Mouse (Mus musculus): Measurements from ENCODE around the gene Gm43738. TPM values are rescaled to one million over a fixed set of nuclear protein-coding genes. Genes with fewer than 3 reads are reported as not detected.

Gene Gm43738
- polyA plus RNA-seq, 1 experiment from 2014 or later: 0.20 TPM

DNA sequence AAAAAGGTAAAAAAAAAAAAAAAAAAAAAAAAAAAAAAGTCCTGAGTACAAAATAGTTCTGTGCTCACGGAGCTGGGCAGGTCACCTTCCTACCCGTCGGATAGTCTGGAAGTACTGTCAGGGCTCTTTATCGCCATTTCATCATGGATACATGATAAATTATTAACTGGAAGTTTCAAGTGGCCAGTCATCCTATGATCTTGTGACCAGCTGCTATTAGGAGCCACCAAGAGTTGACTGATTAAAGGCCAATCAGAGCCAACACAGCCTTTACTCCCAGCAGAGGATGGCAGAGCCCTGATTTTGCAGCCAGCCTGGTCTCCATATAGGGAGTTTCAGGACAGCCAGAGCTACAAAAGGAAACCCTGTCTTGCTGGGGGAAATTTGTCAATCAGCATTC, 12.2 kb upstream of the Gm43738 start:
- 69% methylated on average over 4 of the region's 4 CpGs for WGBS
- no peaks in the 10 kb centered on the region for H3K27me3 ChIP-seq (replicated peaks; ENCODE audit: control insufficient read depth, insufficient read depth, low read length)

DNA sequence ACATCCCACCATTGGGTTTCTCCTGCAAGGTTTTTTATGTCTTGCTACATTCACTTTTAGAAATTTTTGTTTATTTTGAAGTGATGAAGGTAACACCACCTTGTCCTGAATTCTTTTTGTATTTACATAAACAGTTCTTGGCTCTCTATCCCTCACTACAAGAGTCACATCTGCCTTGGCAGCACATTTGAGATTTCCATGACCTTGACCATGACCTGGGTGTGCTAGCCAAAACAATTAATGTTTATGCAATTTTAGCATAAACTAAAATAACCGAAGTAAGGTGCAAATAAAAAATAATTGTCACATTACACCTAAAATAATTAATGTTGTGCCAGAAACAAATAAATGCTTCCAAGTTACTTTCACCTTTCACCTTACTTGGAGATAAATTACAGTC, 7.2 kb upstream of the Gm43738 start:
- WGBS: 56% methylated on average over 1 of the region's 1 CpGs
- Histone ChIP-seq H3K9me3 (ENCODE audit: control insufficient read depth, low read length) (no peaks in the 10 kb centered on the region), H3K36me3 (ENCODE audit: control insufficient read depth, insufficient read depth, low read length) (no peaks in the 10 kb centered on the region), H3K4me3 (ENCODE audit: low read depth, low read length) (no peak overlapping the region), H3K9ac (ENCODE audit: low read length) (no peak overlapping the region), H3K27me3 (replicated peaks; ENCODE audit: control insufficient read depth, insufficient read depth, low read length) (no peaks in the 10 kb centered on the region), H3K4me2 (ENCODE audit: low read length) (no peak overlapping the region), H3K4me1 (replicated peaks; ENCODE audit: control insufficient read depth, insufficient read depth, low read length) (no peaks in the 10 kb centered on the region), H3K27ac (ENCODE audit: low read depth) (no peak overlapping the region)
- no peak for ATAC-seq (replicated peaks; ENCODE audit: low FRiP score, low TSS enrichment, low read depth)
- no peak for DNase-seq (ENCODE audit: low spot score)

More for the DNA sequence above, 12.2 kb upstream of the Gm43738 start:
- H3K4me1 ChIP-seq (replicated peaks; ENCODE audit: control insufficient read depth, insufficient read depth, low read length): no peaks in the 10 kb centered on the region
- no peak overlapping the region for H3K27ac ChIP-seq (ENCODE audit: low read depth)
- no peak overlapping the region for H3K9ac ChIP-seq (ENCODE audit: low read length)
- H3K4me2 ChIP-seq (ENCODE audit: low read length): no peak overlapping the region
- no peaks in the 10 kb centered on the region for H3K36me3 ChIP-seq (ENCODE audit: control insufficient read depth, insufficient read depth, low read length)
- peak; percentile 50; the same call in 1 of the 2 replicates for ATAC-seq (replicated peaks; ENCODE audit: low FRiP score, low TSS enrichment, low read depth)
- H3K9me3 ChIP-seq (ENCODE audit: control insufficient read depth, low read length): no peaks in the 10 kb centered on the region
- DNase-seq (ENCODE audit: low spot score): peak; percentile 50
- H3K4me3 ChIP-seq (ENCODE audit: low read depth, low read length): no peak overlapping the region

GRCm38 (mm10) chr3:89107545-89107944, 6.6 kb upstream of the Gm43738 start:
- Histone ChIP-seq H3K27ac (ENCODE audit: low read depth) (no peak overlapping the region), H3K27me3 (replicated peaks; ENCODE audit: control insufficient read depth, insufficient read depth, low read length) (no peaks in the 10 kb centered on the region), H3K4me1 (replicated peaks; ENCODE audit: control insufficient read depth, insufficient read depth, low read length) (peaks cover 2% of the 10 kb centered on the region; the same call in 1 of the 2 replicates), H3K4me3 (ENCODE audit: low read depth, low read length) (no peak overlapping the region), H3K4me2 (ENCODE audit: low read length) (no peak overlapping the region), H3K9me3 (ENCODE audit: control insufficient read depth, low read length) (no peaks in the 10 kb centered on the region), H3K36me3 (ENCODE audit: control insufficient read depth, insufficient read depth, low read length) (no peaks in the 10 kb centered on the region), H3K9ac (ENCODE audit: low read length) (no peak overlapping the region)
- DNase-seq (ENCODE audit: low spot score) (no peak), ATAC-seq (replicated peaks; ENCODE audit: low FRiP score, low TSS enrichment, low read depth) (no peak)
- 53% methylated on average over 3 of the region's 3 CpGs for WGBS

- Histone ChIP-seq H3K4me1 (replicated peaks; ENCODE audit: control insufficient read depth, insufficient read depth, low read length) (peaks cover 6% of the 10 kb centered on the region; the same call in 1 of the 2 replicates), H3K9ac (ENCODE audit: low read length) (no peak overlapping the region), H3K36me3 (ENCODE audit: control insufficient read depth, insufficient read depth, low read length) (no peaks in the 10 kb centered on the region), H3K27ac (ENCODE audit: low read depth) (no peak overlapping the region), H3K4me2 (ENCODE audit: low read length) (no peak overlapping the region), H3K4me3 (ENCODE audit: low read depth, low read length) (no peak overlapping the region), H3K27me3 (replicated peaks; ENCODE audit: control insufficient read depth, insufficient read depth, low read length) (no peaks in the 10 kb centered on the region), H3K9me3 (ENCODE audit: control insufficient read depth, low read length) (no peaks in the 10 kb centered on the region)
- DNase-seq (ENCODE audit: low spot score) (no peak), ATAC-seq (replicated peaks; ENCODE audit: low FRiP score, low TSS enrichment, low read depth) (no peak)
Measured at GRCm38 (mm10) chr3:89106881-89107280, 6.0 kb upstream of the Gm43738 start.

DNA sequence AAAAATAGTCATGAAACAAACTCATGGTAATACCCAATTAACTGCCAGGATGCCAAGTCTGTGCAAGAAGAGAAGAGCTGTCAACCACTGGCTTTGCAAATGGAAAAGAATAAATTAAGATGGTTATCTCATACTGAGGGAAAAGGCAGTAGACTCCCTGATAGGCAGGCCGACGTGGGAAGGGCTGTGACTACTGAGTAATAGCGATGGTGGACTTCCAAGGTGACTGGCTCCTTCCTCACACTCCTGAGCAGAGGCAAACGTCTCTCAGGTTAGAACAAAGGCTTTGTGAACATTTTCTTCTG, 2.3 kb upstream of the Gm43738 start:
- peaks cover 20% of the 10 kb centered on the region for H3K4me1 ChIP-seq (replicated peaks; ENCODE audit: control insufficient read depth, insufficient read depth, low read length)
- no peaks in the 10 kb centered on the region for H3K9me3 ChIP-seq (ENCODE audit: control insufficient read depth, low read length)
- H3K4me3 ChIP-seq (ENCODE audit: low read depth, low read length): no peak overlapping the region
- 63% methylated on average over 4 of the region's 4 CpGs for WGBS
- no peak overlapping the region for H3K9ac ChIP-seq (ENCODE audit: low read length)
- H3K36me3 ChIP-seq (ENCODE audit: control insufficient read depth, insufficient read depth, low read length): peaks cover 17% of the 10 kb centered on the region
- ATAC-seq (replicated peaks; ENCODE audit: low FRiP score, low TSS enrichment, low read depth): no peak
- H3K27ac ChIP-seq (ENCODE audit: low read depth): 0 out of 2 replicates have a peak overlapping the region, but pooled peaks have one; percentile 73
- no peak overlapping the region for H3K4me2 ChIP-seq (ENCODE audit: low read length)
- no peaks in the 10 kb centered on the region for H3K27me3 ChIP-seq (replicated peaks; ENCODE audit: control insufficient read depth, insufficient read depth, low read length)
- no peak for DNase-seq (ENCODE audit: low spot score)

- peak overlapping the region; percentile 88 for H3K4me3 ChIP-seq (ENCODE audit: low read depth, low read length)
- WGBS: 55% methylated on average over 12 of the region's 12 CpGs
- ATAC-seq (replicated peaks; ENCODE audit: low FRiP score, low TSS enrichment, low read depth): no peak
Measured at GRCm38 (mm10) chr3:89102495-89103290, 1.8 kb upstream of the Gm43738 start.

DNA sequence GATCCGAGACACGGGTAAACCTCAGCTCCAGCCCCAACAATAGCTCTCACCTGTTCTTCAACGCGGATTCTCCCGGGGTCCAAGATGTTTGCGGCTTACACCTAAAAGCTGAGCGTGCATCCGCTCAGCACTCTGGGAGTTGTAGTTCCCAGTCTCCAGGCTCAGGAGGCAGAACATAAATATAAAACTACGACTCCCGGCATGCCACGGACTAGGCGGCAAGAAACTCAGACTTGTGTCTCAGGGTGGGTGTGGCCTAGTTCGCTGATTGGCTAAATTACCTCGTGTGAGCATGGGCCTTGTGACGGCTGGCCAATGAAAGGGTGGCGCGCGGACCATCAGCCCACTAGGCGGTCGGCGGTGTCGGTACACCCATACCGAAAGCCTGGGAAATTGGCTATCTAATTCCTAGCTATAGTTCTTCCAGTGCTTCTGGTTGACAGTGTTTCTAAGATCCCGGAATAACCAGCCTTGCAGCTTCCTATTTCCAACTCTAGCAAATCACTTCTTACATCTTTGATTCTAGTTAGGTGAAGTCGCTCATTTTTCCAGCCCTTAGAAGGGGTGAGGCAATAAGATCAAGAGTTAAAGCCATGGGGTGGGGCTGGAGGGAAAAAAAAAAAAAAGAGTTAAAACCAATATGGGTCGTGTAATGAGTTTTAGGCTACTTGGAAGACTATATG, 1.1 kb upstream of the Gm43738 start, which contains the start of gene Fdps:
Gene Fdps (minus strand): TSS at position 148 of the 683 bp plus-strand sequence.
- Histone ChIP-seq H3K36me3 (ENCODE audit: control insufficient read depth, insufficient read depth, low read length) (peaks cover 30% of the 10 kb centered on the region), H3K9ac (ENCODE audit: low read length) (peak within 1 kb of the TSS; percentile 60), H3K9me3 (ENCODE audit: control insufficient read depth, low read length) (no peaks in the 10 kb centered on the region), H3K4me2 (ENCODE audit: low read length) (peak within 1 kb of the TSS; percentile 84), H3K27me3 (replicated peaks; ENCODE audit: control insufficient read depth, insufficient read depth, low read length) (no peaks in the 10 kb centered on the region), H3K4me3 (ENCODE audit: low read depth, low read length) (peak within 1 kb of the TSS; percentile 88), H3K27ac (ENCODE audit: low read depth) (peak within 1 kb of the TSS; percentile 73), H3K4me1 (replicated peaks; ENCODE audit: control insufficient read depth, insufficient read depth, low read length) (peaks cover 20% of the 10 kb centered on the region)
- peak; percentile 88 for DNase-seq (ENCODE audit: low spot score)
- under 1% methylated on average over 26 of the region's 26 CpGs for WGBS
- ATAC-seq (replicated peaks; ENCODE audit: low FRiP score, low TSS enrichment, low read depth): peak; percentile 98

More at GRCm38 (mm10) chr3:89102495-89103290, 1.8 kb upstream of the Gm43738 start:
- Histone ChIP-seq H3K9ac (ENCODE audit: low read length) (no peak overlapping the region), H3K27me3 (replicated peaks; ENCODE audit: control insufficient read depth, insufficient read depth, low read length) (no peaks in the 10 kb centered on the region), H3K27ac (ENCODE audit: low read depth) (peak overlapping the region; percentile 73), H3K36me3 (ENCODE audit: control insufficient read depth, insufficient read depth, low read length) (peaks cover 22% of the 10 kb centered on the region), H3K9me3 (ENCODE audit: control insufficient read depth, low read length) (no peaks in the 10 kb centered on the region), H3K4me1 (replicated peaks; ENCODE audit: control insufficient read depth, insufficient read depth, low read length) (peaks cover 20% of the 10 kb centered on the region), H3K4me2 (ENCODE audit: low read length) (peak overlapping the region; percentile 65)
- no peak for DNase-seq (ENCODE audit: low spot score)

- H3K36me3 ChIP-seq (ENCODE audit: control insufficient read depth, insufficient read depth, low read length): peaks cover 35% of the 10 kb centered on the region
- peak; percentile 38; the same call in 1 of the 2 replicates for ATAC-seq (replicated peaks; ENCODE audit: low FRiP score, low TSS enrichment, low read depth)
Measured at GRCm38 (mm10) chr3:89101459-89101811, 536 bp upstream of the Gm43738 start.

More at GRCm38 (mm10) chr3:89101459-89101811, 536 bp upstream of the Gm43738 start:
- peaks cover 20% of the 10 kb centered on the region for H3K4me1 ChIP-seq (replicated peaks; ENCODE audit: control insufficient read depth, insufficient read depth, low read length)
- H3K4me2 ChIP-seq (ENCODE audit: low read length): peak overlapping the region; percentile 84
- peak overlapping the region; percentile 60 for H3K9ac ChIP-seq (ENCODE audit: low read length)
- no peak for DNase-seq (ENCODE audit: low spot score)
- peak overlapping the region; percentile 55 for H3K27ac ChIP-seq (ENCODE audit: low read depth)
- peak overlapping the region; percentile 88 for H3K4me3 ChIP-seq (ENCODE audit: low read depth, low read length)
- under 1% methylated on average over 19 of the region's 19 CpGs for WGBS
- no peaks in the 10 kb centered on the region for H3K9me3 ChIP-seq (ENCODE audit: control insufficient read depth, low read length)
- H3K27me3 ChIP-seq (replicated peaks; ENCODE audit: control insufficient read depth, insufficient read depth, low read length): no peaks in the 10 kb centered on the region

All from intestine, embryonic 14.5 days (tissue).